Mouse (Mus musculus) forelimb bud, embryonic 11.5 days (tissue): ENCODE measurements around the gene 4921536K21Rik.
"Not testable (repeated sequence)": the region's sequence is repeated elsewhere in the genome, so short reads cannot be mapped to it uniquely, and the experiment has no call there.

Experiments used
- DNase-seq: peaks from one replicate; pipeline ENCODE4 v3.0.0-alpha.2; 2012; ENCODE audit warnings: low read depth, low spot score

The 4921536K21Rik gene

DNA sequence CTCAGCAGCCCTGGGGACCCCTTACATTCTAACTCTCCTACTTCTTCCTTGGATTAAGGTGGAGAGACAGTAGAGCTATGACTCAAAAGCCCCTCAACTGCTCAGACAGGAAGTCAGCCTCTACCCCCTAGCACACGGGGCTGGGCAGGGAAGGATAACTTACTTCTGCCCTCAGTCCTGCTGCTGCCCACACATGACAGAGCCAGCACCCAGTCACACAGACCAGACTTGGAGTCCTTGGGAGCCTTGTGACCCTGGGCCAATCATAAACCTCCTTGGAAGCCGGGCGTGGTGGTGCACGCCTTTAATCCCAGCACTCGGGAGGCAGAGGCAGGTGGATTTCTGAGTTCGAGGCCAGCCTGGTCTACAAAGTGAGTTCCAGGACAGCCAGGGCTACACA is 16.5 kb upstream of the 4921536K21Rik start:
- DNase-seq, result not testable (repeated sequence)

DNA sequence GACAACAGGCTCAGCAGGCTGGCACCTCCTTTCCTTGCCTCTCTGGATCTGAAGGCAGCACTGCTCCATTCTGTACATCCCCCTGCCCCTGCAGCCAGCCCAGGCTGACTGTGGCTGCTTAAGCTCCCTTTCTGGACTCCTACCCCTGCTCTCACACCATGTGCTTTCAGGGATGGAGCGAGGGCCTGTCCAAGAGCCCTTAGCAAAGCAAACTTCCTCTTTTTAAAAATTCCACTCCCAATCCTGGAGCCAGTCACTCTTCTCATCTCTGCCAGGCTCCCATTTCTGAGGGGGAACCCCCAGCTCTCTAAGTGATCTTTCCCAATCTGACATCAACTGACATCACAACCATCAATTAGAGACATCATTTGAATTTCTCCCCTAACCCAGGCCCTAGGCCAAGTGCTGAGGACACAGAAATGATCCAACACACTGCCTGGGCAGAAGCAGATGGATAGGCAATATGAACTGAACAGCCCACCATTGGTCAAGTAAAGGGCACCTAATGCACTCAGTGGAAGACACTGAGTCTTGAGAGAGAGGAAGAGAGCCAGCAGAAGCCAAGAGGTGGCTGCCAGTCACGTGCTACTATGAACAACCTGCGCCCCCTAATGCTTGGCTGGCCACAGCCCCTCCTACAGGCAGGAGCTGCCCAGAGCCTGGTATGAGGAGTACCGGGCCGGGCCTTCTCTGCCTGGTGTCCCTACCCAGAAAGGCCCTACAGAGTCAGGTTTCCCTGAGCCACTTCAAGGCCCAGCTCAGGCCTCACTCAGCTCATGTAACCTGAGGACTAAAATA is 15.8 kb upstream of the 4921536K21Rik start:
- DNase-seq, result no peak

DNA sequence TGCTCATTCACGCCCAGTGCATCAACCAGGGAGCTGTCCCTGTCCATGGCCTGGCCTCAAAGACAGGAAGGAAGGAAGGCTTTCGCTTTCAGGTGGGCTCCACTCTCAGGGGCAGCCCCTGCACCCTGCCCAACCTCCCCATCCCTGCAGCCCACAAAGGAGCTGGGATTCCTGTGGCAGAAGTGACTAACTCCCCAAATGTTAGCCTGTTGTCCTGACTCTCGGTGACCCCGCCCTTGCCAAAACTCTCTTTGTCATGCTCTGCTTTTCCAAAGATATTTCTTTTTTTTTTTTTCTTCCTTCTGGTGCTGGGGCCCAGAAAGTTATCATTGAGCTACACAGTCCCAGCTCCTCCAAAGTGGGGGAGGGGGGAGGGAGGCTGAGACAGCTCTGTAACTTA is 14.3 kb upstream of the 4921536K21Rik start:
- no peak for DNase-seq

DNA sequence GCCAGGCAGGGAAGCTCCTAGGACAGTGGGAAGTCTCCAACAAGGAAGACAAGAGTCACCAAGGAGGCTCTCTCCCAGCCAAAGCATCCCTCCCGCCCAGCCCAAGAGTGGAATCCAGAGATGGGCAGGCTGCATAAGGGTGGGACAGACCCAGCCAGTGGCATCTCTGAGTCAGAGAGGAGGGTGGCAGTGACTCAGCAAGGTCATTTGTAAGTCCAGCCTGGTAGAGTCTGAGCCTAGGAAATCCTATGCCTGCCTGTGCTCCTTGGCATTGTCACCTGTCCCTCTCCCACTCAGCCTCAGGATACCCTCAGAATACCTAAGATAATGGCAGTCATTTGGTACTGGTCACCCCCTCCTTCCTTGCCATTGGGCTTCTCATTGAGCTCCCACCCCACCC is 10.5 kb upstream of the 4921536K21Rik start:
- no peak for DNase-seq

DNA sequence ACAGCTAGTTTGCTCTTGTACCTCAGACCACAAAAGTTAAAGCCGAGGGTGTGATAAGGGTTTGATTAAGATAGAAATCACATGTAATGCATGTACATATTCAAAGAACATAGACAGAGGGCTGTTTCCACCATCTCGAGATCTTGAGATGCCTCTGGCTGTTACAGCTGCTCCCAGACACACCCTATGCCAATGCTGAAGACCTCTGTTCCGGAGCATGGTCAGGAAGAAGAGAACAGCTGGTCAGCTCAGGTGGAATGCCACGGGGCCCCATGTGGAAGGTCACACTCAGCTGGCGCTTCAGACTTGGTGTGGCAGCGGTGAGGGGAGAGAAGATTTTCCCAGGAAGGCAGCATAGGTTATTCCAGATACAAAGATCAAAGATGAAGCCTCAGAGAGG is 9.8 kb upstream of the 4921536K21Rik start:
- DNase-seq, result no peak

DNA sequence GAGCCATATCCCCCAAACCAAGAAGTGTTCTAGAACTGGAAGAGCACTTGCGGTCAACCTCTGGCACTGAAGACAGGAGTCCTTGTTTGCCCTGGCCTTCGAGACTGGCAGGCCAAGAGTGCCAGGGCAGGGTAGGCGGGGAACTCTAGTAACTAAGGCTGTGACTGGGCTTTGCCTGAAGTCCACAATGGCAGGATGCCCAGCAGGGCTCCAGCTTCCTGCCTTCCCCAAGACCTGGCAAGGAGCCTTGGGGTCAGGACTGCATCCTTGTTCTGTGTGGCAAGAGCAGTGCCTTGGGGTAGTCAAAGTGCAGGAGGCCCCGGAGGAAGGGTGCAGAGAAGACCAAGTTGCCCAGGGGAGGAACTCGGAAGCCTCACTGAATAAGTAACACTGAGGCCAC is 8.1 kb upstream of the 4921536K21Rik start:
- DNase-seq, result no peak

DNA sequence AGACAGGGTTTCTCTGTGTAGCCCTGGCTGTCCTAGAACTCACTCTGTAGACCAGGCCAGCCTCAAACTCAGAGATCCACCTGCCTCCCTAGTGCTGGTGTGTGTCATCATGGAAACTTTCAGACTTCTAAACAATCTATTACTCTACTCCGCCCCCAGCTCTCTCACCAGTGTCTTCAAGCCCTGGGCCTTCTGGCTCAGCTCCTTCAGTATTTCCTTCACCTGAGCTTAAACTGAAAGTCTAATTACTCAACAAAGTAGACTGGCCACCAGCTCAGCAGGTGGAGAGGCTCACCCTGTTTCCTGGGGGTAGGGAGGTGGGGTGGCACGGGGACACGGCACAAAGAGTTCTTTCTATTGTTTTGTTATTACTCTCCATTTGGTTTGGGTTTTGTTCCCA is 7.6 kb upstream of the 4921536K21Rik start:
- no peak for DNase-seq

DNA sequence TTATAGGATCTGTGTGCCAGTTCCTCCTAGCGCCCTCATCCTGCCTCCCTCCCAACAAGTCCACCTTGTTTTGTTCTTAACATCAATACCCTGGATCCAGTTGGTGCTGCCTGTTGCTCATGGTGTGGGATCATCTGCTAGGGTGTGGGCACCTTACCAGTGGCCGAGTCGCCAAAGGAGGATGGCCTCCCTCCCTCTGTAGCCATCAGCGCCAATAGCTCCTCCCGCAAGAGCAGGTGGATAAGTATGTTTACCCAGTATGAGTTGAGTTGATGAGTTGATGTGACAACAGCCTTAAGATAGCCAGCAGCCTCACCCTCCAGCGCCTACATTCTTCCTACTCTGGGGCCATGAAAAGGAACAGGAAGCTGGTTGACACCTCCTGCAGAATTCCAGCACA is 5.4 kb upstream of the 4921536K21Rik start:
- no peak for DNase-seq

DNA sequence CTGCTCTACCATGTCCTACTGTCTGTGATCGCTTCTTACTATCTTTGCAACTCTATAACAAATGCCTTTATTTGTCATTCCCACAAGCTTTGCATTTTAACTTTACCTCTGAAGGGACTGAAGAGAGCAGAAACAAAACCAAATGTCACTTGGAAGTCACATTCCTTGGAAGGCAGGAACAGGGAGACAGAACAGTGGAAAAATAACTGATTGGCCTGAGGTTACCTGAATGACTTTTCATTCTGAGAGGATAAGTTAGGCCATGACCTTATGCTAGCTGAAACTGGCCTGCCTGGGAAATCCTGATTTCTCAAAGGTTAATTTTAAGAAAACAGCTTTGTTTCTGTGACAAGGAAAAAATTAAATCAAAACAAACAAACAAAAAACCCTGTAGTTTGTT is 1.0 kb upstream of the 4921536K21Rik start:
- DNase-seq, result no peak

DNA sequence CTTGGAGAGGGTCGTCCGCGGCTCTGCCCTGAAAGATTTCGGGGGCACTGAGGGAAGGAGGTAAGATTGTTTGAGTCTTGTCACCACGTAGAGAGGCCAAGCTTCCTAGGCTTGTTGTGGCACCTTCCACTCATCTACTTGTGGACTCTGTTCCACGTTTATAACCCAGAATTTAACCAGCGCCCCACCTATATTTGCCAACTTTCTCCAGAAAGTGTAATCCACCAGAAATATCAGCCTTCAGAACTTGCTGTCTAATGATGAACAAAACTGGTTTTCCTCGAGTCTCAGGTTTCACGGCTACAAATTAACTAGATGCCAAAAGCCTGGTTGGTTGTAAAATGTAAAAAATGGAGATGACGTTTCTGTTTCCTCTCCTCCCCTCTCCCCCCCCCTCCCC is 560 bp upstream of the 4921536K21Rik start:
- DNase-seq, result peak; percentile 55

DNA sequence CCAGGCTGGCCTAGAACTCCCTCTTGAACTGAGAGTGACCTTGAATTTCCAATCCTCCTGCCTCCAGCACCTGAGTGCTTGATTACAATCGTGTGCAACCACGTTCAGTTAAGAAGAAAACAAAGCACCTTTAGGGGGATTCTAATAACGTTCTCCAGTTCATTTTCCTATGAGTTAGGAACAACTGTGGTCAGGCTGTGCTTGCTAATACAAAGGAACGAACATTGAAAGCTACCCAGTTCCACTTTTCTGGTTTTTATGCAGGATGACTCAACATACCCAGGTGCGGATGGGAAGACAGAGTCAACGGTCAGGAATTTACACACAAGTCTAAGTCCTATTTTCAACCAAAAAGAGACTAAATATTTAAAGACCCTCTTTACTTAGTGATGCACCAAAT is 928 bp downstream of the 4921536K21Rik start:
- no peak for DNase-seq

DNA sequence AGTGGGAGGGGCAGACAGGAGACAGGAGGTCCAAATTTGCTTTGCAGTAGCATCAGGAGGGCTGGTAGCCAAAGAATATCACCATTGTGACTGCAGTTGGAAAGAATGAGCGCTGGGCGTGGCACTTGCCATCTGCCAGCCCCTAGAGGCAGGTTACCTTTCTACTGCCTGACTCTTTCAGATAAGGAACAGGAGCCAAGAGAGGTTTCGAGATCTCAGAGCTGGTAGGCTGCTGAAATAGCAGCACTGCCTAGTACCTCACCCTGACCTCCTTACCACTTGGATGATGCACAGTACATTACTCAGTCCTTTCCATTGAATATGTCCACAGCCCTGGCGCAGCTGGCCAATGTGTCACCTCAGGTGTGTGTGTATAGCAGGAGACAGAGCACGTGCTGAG is 7.6 kb downstream of the 4921536K21Rik start:
- no peak for DNase-seq

DNA sequence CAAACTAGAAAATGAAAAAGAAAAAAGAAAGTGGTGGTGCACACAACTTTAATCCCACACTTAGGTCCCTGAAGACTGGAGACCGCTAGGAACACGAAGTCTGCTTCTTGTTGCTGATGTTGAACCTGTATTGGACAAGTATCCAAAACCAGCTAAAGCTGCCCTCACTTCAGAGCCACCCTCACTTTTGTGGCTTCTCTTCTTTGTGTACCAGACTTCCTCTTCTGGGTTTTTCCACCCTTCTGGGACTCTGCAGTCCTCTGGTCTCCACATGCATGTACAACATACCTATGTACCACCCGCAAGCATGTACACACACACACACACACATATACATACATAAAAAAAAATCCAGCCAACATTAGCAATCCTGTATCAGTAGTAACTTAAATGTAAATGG is 11.2 kb downstream of the 4921536K21Rik start:
- no peak for DNase-seq

DNA sequence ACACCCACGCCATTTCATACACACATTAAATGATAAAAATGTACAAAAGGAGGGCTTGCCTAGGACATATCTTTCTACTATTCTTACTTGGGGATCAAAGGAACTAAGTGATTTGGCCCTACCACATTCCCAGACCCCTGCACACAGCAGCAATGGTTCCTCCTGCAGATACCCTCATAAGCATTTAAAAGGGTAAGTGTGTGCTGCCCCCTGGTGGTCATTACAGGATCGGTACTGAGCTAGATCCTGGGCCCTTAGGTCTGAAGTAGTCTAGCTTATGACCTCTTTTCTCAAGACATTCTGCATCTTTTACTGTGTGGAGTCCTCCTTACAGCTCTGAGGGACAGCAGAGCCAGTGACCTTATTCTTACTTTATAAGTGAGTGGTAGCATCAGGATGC is 15.1 kb downstream of the 4921536K21Rik start:
- peak; percentile 80 for DNase-seq

DNA sequence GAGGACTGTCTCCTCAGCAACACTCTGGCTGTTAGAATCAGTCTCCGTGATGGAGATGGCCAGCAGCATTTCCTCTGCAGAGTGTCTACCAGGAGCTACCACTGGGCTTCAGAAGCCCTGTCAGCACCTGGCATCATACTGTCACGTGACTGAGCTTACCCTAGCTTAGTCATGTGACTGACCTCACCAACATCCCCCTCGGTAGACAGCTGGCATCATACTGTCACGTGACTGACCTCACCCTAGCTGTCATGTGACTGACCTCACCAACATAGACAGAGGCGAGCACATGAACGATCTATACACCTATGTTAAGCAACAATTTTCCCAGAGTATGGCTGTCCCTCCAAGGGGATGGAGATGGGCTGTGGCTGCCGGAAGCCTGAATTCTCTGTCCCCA is 16.2 kb downstream of the 4921536K21Rik start:
- DNase-seq, result no peak

DNA sequence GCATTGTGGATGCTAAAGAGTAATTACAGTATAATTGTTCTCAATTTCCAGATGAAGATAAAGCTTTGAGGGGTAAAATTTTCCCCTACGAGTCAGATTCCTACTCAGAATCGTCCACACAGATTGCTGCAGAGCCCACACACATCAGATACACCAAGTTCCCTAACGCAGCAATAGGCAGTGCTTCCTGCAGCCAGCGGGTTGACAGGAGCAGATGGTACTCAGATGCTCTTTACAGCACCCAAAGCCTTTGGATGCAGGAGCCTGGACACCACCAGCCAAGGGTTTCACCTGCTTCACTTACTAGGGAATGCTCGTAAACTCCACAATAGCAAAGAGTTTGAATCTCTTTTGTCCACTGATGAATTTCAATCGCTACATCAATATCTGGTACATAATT is 18.5 kb downstream of the 4921536K21Rik start:
- DNase-seq, result no peak

DNA sequence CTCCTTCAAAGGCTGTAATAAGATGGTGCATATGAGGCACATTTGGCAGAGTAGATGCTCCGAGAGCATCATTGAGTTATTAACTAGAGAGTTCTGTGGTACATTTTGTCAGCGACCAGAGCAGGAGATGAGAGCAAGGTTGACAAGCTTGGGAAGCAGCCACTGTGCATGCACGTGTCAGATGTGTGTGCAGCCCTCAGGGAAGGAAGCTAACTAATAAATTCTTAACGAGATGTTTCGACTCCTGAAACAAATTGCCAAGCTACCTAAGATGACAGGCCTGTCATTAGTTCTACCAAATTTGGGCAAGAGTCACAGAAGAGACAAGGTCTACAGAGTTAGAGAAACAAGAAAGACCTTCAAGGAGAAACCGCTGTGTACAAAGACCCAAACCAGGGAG is 30.6 kb downstream of the 4921536K21Rik start:
- DNase-seq, result peak; percentile 54

DNA sequence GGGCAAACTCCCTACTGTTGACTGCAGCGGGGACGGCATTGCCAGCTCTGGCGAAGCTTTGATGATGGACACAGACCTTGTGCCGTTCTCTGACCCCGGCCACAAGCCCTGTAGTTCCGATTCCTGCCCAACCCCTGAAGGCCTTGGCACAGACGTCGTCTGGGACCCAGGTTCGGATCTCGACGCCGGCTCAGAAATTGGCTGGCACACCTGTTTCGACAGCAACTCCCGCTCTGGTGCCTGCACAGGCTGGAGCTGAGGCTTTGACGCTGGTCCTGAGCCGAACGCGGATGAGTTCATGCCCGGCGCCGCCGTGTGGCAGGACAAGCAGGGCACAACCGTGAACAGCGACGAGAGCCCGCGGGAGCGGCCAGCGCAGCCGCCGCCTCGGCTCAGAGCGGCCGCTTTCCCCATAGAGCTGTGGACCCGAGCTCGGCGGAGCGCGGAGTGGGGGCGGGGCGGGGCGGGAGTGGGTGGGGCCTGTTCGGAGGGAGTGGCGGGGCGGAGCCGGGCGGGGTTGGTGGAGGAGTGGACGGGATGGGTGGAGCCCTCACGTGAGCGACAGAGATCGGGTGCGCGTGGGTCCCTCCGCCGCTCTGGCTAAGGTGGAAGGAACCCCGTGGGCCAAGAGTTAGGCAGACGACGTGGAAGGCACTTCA is 31.3 kb downstream of the 4921536K21Rik start, which contains the start of gene Osbp2:
Gene Osbp2, minus strand, starts transcription at position 450 of the 659 bp plus-strand sequence.
- peak; percentile 60 for DNase-seq

DNA sequence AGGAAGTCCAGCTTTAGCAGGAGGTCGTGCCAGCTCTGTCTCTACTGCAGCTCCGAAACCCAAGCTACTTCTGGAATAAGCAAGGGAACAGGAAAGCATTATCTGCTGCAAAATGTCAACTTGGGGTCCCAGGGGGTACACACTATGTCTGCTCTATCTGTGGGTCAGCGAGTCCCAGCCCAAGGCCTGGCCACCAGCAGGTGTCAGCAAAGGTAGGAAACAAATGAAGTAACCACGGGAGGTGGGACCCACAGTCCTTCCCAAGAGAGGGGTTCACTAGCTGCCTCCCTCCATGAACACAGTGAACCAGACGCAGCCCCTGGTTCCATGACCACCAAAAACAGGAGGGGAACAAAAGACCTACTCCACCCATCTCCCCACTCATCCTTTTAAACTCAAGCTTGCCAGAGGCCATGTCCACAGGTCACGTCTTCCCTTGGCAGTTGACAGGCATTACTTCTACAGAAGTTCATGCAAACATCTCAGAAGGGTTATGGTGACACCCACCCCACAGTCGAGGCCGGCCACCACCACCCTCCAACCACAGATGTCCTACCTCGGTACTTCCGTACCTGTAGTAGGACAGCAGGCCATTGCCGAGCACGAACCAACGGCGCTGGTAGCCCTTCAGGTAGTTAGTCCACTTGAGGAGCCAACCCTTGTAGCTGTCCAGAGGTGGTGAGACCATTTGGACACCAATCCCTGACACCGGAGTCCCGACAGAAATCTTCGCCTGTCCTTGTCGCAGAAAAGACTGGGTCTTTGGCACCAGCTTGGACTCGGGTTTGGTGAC is 32.0 kb downstream of the 4921536K21Rik start:
- no peak for DNase-seq

DNA sequence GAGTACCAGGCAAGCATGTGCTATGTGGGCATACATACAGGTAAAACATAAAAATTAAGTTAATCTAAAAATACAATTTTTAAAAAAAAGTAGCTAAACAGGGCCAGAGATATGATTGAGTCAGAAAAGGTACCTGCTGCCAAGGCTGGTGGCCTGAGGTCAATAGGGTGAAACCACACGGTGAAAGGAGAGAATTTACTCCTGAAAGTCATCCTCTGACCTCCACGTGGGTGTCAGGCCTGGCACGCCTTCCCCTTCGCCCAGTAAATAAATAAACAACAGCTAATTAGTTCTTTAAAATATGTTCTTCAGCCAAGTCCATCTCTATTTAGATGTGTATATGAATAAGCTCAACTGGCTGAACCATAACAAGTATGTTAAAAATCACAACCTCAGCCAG is 34.5 kb downstream of the 4921536K21Rik start:
- no peak for DNase-seq

DNA sequence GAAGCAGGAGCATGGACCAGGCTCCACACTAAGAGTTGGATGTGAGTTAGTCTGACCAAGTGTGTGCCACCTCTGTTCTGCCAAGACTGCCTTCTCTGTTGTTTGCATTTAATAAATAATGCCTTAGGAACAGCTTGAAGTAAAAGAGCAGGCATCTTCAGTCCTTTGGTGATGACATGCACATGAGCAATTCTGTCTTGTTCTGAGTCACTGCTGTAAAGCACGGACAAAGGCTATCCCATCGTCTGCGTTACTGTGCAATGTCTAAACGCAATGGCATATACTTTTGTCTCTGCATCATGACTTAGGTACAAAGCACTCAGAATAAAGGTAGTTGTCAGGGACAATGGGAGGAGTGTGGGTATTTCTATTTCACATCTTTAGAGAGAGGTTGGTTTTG is 35.1 kb downstream of the 4921536K21Rik start:
- no peak for DNase-seq

DNA sequence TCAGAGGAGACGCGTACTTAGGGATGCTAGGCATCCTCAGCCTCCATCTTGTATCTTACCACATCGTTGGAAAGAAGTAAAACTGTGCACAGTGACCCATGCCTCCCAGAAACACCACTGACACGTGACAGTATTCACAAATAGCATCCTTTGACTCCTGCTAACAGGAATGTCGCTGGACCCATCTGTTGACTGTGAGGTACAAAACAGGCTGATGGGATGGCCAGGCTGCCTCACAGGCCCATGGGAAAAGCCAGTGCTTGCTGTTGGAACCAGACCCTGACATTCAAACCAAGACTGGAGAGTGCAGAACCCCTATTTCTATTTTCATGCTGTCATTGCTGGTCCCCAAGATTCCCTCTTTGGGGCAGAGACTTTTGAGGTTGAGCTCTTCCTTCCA is 37.0 kb downstream of the 4921536K21Rik start:
- no peak for DNase-seq
